Mouse (Mus musculus) hindbrain, embryonic 13.5 days (tissue): Measurements from ENCODE around the gene Zfp827. TPM values are rescaled to one million over a fixed set of nuclear protein-coding genes. Genes with fewer than 3 reads are reported as not detected.

Experiments
- polyA plus RNA-seq: library from polyadenylated mRNA; unstranded; fragments of >200 nt; fragmentation: Nextera tagmentation; extraction: Ambion mirVana; gene quantifications from 2 replicates; pipeline ENCODE4 v1.2.1, GENCODE M21; 2015

The Zfp827 gene
- polyA plus RNA-seq, 1 experiment from 2014 or later = 12.5 TPM

Other genes starting within 250 kb of the Zfp827 start
- gene Lsm6, start 207.3 kb upstream of the Zfp827 start, polyA plus RNA-seq = 173 and 181 TPM in 2 replicates
- gene 1700011L22Rik, start 220.1 kb downstream of the Zfp827 start, polyA plus RNA-seq = not detected in 2 replicates